9 mouse cellular contexts compared by ENCODE assay signal in the genomic region with DNA sequence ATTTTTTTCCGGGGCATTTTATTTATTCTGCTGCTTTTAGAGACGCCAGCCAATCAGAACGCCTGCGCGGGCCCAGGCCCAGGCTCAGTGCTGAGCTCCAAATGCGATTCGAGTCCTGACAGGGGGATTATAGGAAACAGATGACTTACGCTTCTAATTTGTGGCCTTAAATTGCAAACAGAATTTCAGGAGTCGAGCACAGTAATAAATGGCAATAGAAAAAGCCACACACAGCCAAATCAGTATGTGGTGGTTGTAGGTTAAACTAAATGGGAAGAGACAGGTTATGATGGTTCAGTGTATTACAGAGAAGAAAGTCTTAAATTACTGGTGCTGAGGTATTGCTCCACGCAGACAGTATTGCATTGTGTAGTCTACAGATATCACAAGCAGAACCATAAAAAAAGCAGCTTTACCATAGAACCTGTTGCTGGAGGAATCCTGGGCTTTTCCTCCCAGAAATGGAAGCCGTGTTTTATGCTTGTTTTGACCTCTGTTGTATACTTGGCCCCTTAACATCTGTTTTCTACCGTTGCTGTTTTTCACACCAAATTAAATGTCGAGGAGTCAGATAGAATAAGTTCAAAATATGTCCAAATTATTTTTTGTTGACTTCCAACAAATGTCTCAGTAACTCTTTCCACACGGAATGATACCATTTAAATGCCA.
DNase-seq lines count a peak whose midpoint lies in the region; ATAC-seq lines count a peak whose summit lies in the region.
"Had no signal": no experiment of that assay in that cellular context is flagged by ENCODE, and none has a peak within 500 bp of the region (broad histone marks: within the 10 kb centered on the region; RNA-seq: fewer than 3 reads in every experiment).

No protein-coding gene starts in this region.

- WGBS in embryonic facial prominence, embryonic 12.5 days: 12% methylated on average over 14 of the region's 14 CpGs
- WGBS in hindbrain, embryonic 13.5 days: 23% methylated on average over 14 of the region's 14 CpGs
- WGBS in midbrain, embryonic 15.5 days: 19% methylated on average over 14 of the region's 14 CpGs

- H3K9ac ChIP-seq in embryonic facial prominence, embryonic 12.5 days: no peak overlapping the region
- H3K9ac ChIP-seq in hindbrain, embryonic 13.5 days: no peak overlapping the region
- H3K9ac ChIP-seq in midbrain, embryonic 15.5 days: no peak overlapping the region

- H3K27ac ChIP-seq in embryonic facial prominence, embryonic 12.5 days: no peak overlapping the region
- no peak overlapping the region for H3K27ac ChIP-seq in hindbrain, embryonic 13.5 days
- no peak overlapping the region for H3K27ac ChIP-seq in midbrain, embryonic 15.5 days
- H3K27ac ChIP-seq: kidney, postnatal 0 days had no signal

- H3K9me3 ChIP-seq in embryonic facial prominence, embryonic 12.5 days: no peaks in the 10 kb centered on the region
- no peaks in the 10 kb centered on the region for H3K9me3 ChIP-seq in hindbrain, embryonic 13.5 days
- no peaks in the 10 kb centered on the region for H3K9me3 ChIP-seq in midbrain, embryonic 15.5 days

- H3K36me3 ChIP-seq in embryonic facial prominence, embryonic 12.5 days: no peaks in the 10 kb centered on the region
- H3K36me3 ChIP-seq in hindbrain, embryonic 13.5 days: no peaks in the 10 kb centered on the region
- H3K36me3 ChIP-seq in midbrain, embryonic 15.5 days (replicated peaks): no peaks in the 10 kb centered on the region

- peak; percentile 83; the same call in 1 of the 2 replicates for ATAC-seq in embryonic facial prominence, embryonic 12.5 days (ENCODE audit: insufficient number of reproducible peaks, insufficient read depth, low FRiP score, low TSS enrichment)
- ATAC-seq in hindbrain, embryonic 13.5 days (ENCODE audit: low FRiP score): no peak
- no peak for ATAC-seq in midbrain, embryonic 15.5 days (replicated peaks)
- no peak for ATAC-seq in CD4-positive, CD25-positive, alpha-beta regulatory T cell, adult 4 months

- peaks cover 7% of the 10 kb centered on the region for H3K4me1 ChIP-seq in embryonic facial prominence, embryonic 12.5 days
- peaks cover 9% of the 10 kb centered on the region; the same call in 1 of the 2 replicates for H3K4me1 ChIP-seq in hindbrain, embryonic 13.5 days (replicated peaks)
- peaks cover 17% of the 10 kb centered on the region for H3K4me1 ChIP-seq in midbrain, embryonic 15.5 days

- H3K4me2 ChIP-seq in embryonic facial prominence, embryonic 12.5 days (replicated peaks): 0 out of 2 replicates have a peak overlapping the region, but pooled peaks have one; percentile 4
- H3K4me2 ChIP-seq in hindbrain, embryonic 13.5 days: 0 out of 2 replicates have a peak overlapping the region, but pooled peaks have one; percentile 18
- H3K4me2 ChIP-seq in midbrain, embryonic 15.5 days: peak overlapping the region; percentile 26

- peak; percentile 77 for DNase-seq in embryo, embryonic 10.5 days (ENCODE audit: low spot score)
- DNase-seq in Muller cell, postnatal 12 days (ENCODE audit: inconsistent ontology term): no peak
- no peak for DNase-seq in adrenal gland, adult 2 months
- DNase-seq: cerebellum, adult 8-10 months had no signal

- H3K27me3 ChIP-seq in embryonic facial prominence, embryonic 12.5 days: peaks cover 6% of the 10 kb centered on the region; the same call in 1 of the 2 replicates
- H3K27me3 ChIP-seq in hindbrain, embryonic 13.5 days: 0 out of 2 replicates have a peak, but pooled peaks cover 3% of the 10 kb centered on the region
- H3K27me3 ChIP-seq in midbrain, embryonic 15.5 days (replicated peaks): 0 out of 2 replicates have a peak, but pooled peaks cover 3% of the 10 kb centered on the region

- H3K4me3 ChIP-seq in embryonic facial prominence, embryonic 12.5 days: no peak overlapping the region
- H3K4me3 ChIP-seq in hindbrain, embryonic 13.5 days: no peak overlapping the region
- H3K4me3 ChIP-seq in midbrain, embryonic 15.5 days: no peak overlapping the region
